Mouse (Mus musculus) heart, embryonic 14.5 days (tissue): ENCODE measurements around the gene Cdc73. TPM values are rescaled to one million over a fixed set of nuclear protein-coding genes. Genes with fewer than 3 reads are reported as not detected.
A peak's percentile ranks its signal among the peaks of the same experiment; 100 is the strongest.

Source experiments
- ATAC-seq: fragments of 200-750 bp; cut with Nextera tagmentation; 2 replicates; pipeline ENCODE4 v1.8.0; 2017; ENCODE audit warnings: low read depth, moderate TSS enrichment; ENCODE audit not compliant: insufficient number of reproducible peaks, insufficient read depth, low FRiP score
- H3K27ac ChIP-seq, 2 experiments: fragments of 200-500 bp in 1 of 2; fragments of 300-500 bp in 1 of 2; sonication (generic) in 1 of 2; replicated peaks in 1 of 2; 2 replicates each; pipeline ENCODE4 v1.5.1; 2012 to 2014; ENCODE audit warnings: low read depth in 2 of 2, low read length in 2 of 2, control low read depth in 1 of 2, mild to moderate bottlenecking in 1 of 2, mixed read lengths in 1 of 2; ENCODE audit not compliant: control insufficient read depth in 1 of 2, insufficient read depth in 1 of 2
- H3K27me3 ChIP-seq: fragments of 300-500 bp; sonication (generic); 2 replicates; pipeline ENCODE4 v1.6.1; 2014; ENCODE audit warnings: mild to moderate bottlenecking, low read length, control low read depth; ENCODE audit not compliant: control insufficient read depth, insufficient read depth
- H3K36me3 ChIP-seq: fragments of 300-500 bp; sonication (generic); 2 replicates; pipeline ENCODE4 v1.6.1; 2014; ENCODE audit warnings: mild to moderate bottlenecking, control low read depth, low read length, mixed read lengths; ENCODE audit not compliant: control insufficient read depth, insufficient read depth
- H3K4me1 ChIP-seq, 2 experiments: fragments of 200-500 bp in 1 of 2; fragments of 300-500 bp in 1 of 2; sonication (generic) in 1 of 2; 2 replicates each; pipeline ENCODE4 v1.6.1; 2012 to 2014; ENCODE audit warnings: low read length in 2 of 2, control low read depth in 1 of 2, mixed read lengths in 1 of 2; ENCODE audit not compliant: control insufficient read depth in 2 of 2, insufficient read depth in 2 of 2
- H3K4me2 ChIP-seq: fragments of 300-500 bp; sonication (generic); 2 replicates; pipeline ENCODE4 v1.6.1; 2014; ENCODE audit warnings: mild to moderate bottlenecking, low read length
- H3K4me3 ChIP-seq, 2 experiments: fragments of 200-500 bp in 1 of 2; fragments of 300-500 bp in 1 of 2; sonication (generic) in 1 of 2; 2 replicates each; pipeline ENCODE4 v1.5.1; 2012 to 2014; ENCODE audit warnings: low read length in 2 of 2, mild to moderate bottlenecking in 2 of 2, control low read depth in 1 of 2, low read depth in 1 of 2, moderate library complexity in 1 of 2; ENCODE audit not compliant: control insufficient read depth in 1 of 2, insufficient read depth in 1 of 2
- H3K9ac ChIP-seq: fragments of 300-500 bp; sonication (generic); 2 replicates; pipeline ENCODE4 v1.6.1; 2014; ENCODE audit warnings: mild to moderate bottlenecking, low read length
- H3K9me3 ChIP-seq: fragments of 300-500 bp; sonication (generic); 2 replicates; pipeline ENCODE4 v1.6.1; 2016; ENCODE audit warnings: low read length, control low read depth; ENCODE audit not compliant: control insufficient read depth
- WGBS: fragments of 180-500 bp; shearing (Covaris S2); extraction: QIAGEN DNeasy Blood & Tissue Kit; methylation state at CpG from one replicate; pipeline ENCODE4 v1.1.7; 2014; 5-methylcytosine and 5-hydroxymethylcytosine counted together
- polyA plus RNA-seq: library from polyadenylated mRNA; unstranded; fragments of >200 nt; fragmentation: Nextera tagmentation; extraction: Ambion mirVana; gene quantifications from 2 replicates; pipeline ENCODE4 v1.2.1, GENCODE M21; 2014

Cdc73 gene
- polyA plus RNA-seq, 1 experiment from 2014 or later = 17.3 TPM

GRCm38 (mm10) chr1:143640650-143641407 lies 61.9 kb downstream of the Cdc73 start, which contains the start of gene B3galt2:
Gene B3galt2, plus strand, starts transcription at chr1:143640664.
- H3K4me1 ChIP-seq = no peaks in the 10 kb centered on the region
- peak within 1 kb of the TSS; percentile 18; the same call in 1 of the 2 replicates for H3K4me2 ChIP-seq
- no peak within 1 kb of the TSS for H3K9ac ChIP-seq
- H3K9me3 ChIP-seq = no peaks in the 10 kb centered on the region
- H3K36me3 ChIP-seq = peaks cover 1% of the 10 kb centered on the region; the same call in 1 of the 2 replicates
- ATAC-seq = no peak
- H3K4me3 ChIP-seq = no peak within 1 kb of the TSS
- 71% methylated on average over 15 of the region's 15 CpGs for WGBS
- no peaks in the 10 kb centered on the region for H3K27me3 ChIP-seq
- no peak within 1 kb of the TSS for H3K27ac ChIP-seq

GRCm38 (mm10) chr1:143632854-143633587 lies 69.7 kb downstream of the Cdc73 start:
- H3K36me3 ChIP-seq = no peaks in the 10 kb centered on the region
- H3K4me1 ChIP-seq = no peaks in the 10 kb centered on the region
- no peaks in the 10 kb centered on the region for H3K27me3 ChIP-seq
- H3K9me3 ChIP-seq = no peaks in the 10 kb centered on the region
- WGBS = 74% methylated on average over 2 of the region's 2 CpGs
- no peak overlapping the region for H3K27ac ChIP-seq
- no peak overlapping the region for H3K4me3 ChIP-seq
- H3K4me2 ChIP-seq = no peak overlapping the region
- H3K9ac ChIP-seq = no peak overlapping the region
- no peak for ATAC-seq

GRCm38 (mm10) chr1:143632361-143632760 lies 70.3 kb downstream of the Cdc73 start:
- Histone ChIP-seq H3K4me2 (no peak overlapping the region), H3K4me3 (no peak overlapping the region), H3K27me3 (no peaks in the 10 kb centered on the region), H3K27ac (no peak overlapping the region), H3K9ac (no peak overlapping the region), H3K4me1 (no peaks in the 10 kb centered on the region), H3K36me3 (peaks cover under 1% of the 10 kb centered on the region; the same call in 1 of the 2 replicates), H3K9me3 (no peaks in the 10 kb centered on the region)
- 75% methylated on average over 1 of the region's 1 CpGs for WGBS
- ATAC-seq = no peak

- Histone ChIP-seq H3K9me3 (no peaks in the 10 kb centered on the region), H3K36me3 (peaks cover 11% of the 10 kb centered on the region), H3K27me3 (no peaks in the 10 kb centered on the region), H3K4me1 (no peaks in the 10 kb centered on the region), H3K9ac (no peak overlapping the region), H3K4me3 (no peak overlapping the region), H3K27ac (no peak overlapping the region), H3K4me2 (no peak overlapping the region)
- 75% methylated on average over 7 of the region's 7 CpGs for WGBS
- ATAC-seq = no peak
These were observed 71.4 kb downstream of the Cdc73 start for GRCm38 (mm10) chr1:143631337-143631736.

- no peak overlapping the region for H3K4me3 ChIP-seq
- no peaks in the 10 kb centered on the region for H3K27me3 ChIP-seq
- ATAC-seq = no peak
- H3K9ac ChIP-seq = no peak overlapping the region
- no peak overlapping the region for H3K27ac ChIP-seq
- no peaks in the 10 kb centered on the region for H3K9me3 ChIP-seq
- 89% methylated on average over 1 of the region's 1 CpGs for WGBS
- H3K4me2 ChIP-seq = no peak overlapping the region
- H3K36me3 ChIP-seq = peaks cover 44% of the 10 kb centered on the region
- no peaks in the 10 kb centered on the region for H3K4me1 ChIP-seq
These were observed 80.1 kb downstream of the Cdc73 start for GRCm38 (mm10) chr1:143622634-143623033.

- no peak overlapping the region for H3K9ac ChIP-seq
- no peaks in the 10 kb centered on the region for H3K4me1 ChIP-seq
- no peaks in the 10 kb centered on the region for H3K27me3 ChIP-seq
- H3K4me2 ChIP-seq = no peak overlapping the region
- no peak for ATAC-seq
- no peaks in the 10 kb centered on the region for H3K9me3 ChIP-seq
- H3K4me3 ChIP-seq = no peak overlapping the region
- no peak overlapping the region for H3K27ac ChIP-seq
- H3K36me3 ChIP-seq = peaks cover 43% of the 10 kb centered on the region
These were observed 80.8 kb downstream of the Cdc73 start for GRCm38 (mm10) chr1:143621930-143622329.

GRCm38 (mm10) chr1:143619760-143620159 lies 82.9 kb downstream of the Cdc73 start:
- no peak overlapping the region for H3K4me2 ChIP-seq
- no peak for ATAC-seq

More at GRCm38 (mm10) chr1:143619760-143620159, 82.9 kb downstream of the Cdc73 start:
- no peaks in the 10 kb centered on the region for H3K9me3 ChIP-seq
- 75% methylated on average over 2 of the region's 2 CpGs for WGBS
- no peak overlapping the region for H3K4me3 ChIP-seq
- no peaks in the 10 kb centered on the region for H3K27me3 ChIP-seq
- no peaks in the 10 kb centered on the region for H3K4me1 ChIP-seq
- H3K27ac ChIP-seq = no peak overlapping the region
- no peak overlapping the region for H3K9ac ChIP-seq
- H3K36me3 ChIP-seq = peaks cover 37% of the 10 kb centered on the region
